Mouse (Mus musculus) small intestine, adult 2 months (tissue): ENCODE results near the gene Uvrag.

Experiments used
- CTCF ChIP-seq: fragments of 200-500 bp; IDR thresholded peaks from 2 replicates; pipeline ENCODE4 v1.5.1; 2012; ENCODE audit warnings: low read depth, mild to moderate bottlenecking, control low read depth, inconsistent platforms, low read length, moderate library complexity, mixed read lengths; ENCODE audit not compliant: insufficient replicate concordance, insufficient read length; ENCODE audit errors: extremely low read depth
- POLR2A ChIP-seq: fragments of 200-500 bp; IDR thresholded peaks from 2 replicates; pipeline ENCODE4 v1.6.1; 2012; ENCODE audit warnings: low read depth, mild to moderate bottlenecking, control low read depth, inconsistent platforms, low read length, moderate library complexity

DNA sequence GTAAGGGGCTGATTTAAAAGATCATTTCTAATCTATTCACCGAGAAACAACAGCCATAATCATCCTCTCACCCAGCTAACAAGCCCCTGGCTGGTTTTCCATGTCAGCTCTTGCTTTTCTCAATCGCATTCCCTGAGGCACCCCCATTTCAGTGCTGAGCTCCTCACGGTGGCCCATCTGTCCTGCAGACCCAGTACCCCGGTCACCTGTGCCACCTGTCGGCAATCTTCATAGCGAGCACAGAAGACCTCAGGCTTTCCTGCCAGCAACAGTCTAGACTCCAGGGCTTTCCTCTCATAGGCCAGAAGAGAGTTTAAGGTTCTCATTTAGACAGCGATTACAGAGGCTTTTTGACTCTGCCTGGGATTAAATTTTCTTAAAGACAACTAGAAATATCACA lies 115.7 kb downstream of the Uvrag start:
- TF ChIP-seq POLR2A = no peak
- no peak for TF ChIP-seq CTCF
